ENCODE assay signal across 7 mouse cellular contexts in the genomic region with DNA sequence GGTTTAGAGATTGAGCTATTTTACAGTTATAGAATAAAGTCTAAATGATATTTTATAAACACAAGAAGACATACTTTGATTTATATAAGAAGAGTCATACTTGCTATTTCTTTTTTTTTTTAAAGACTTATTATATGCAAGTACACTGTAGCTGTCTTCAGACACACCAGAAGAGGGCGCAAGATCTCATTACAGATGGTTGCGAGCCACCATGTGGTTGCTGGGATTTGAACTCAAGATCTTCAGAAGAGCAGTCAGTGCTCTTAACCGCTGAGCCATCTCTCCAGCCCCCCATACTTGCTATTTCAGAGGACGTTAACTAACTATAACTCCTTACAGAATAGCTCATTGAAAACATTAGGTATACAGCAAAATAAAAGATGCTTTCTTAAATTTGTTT. TPM values are rescaled to one million over a fixed set of nuclear protein-coding genes. Genes with fewer than 3 reads are reported as not detected.
DNase-seq lines count a peak whose midpoint lies in the region; ATAC-seq and TF ChIP-seq lines count a peak whose summit lies in the region.
"Not testable (repeated sequence)": the region's sequence is repeated elsewhere in the genome, so short reads cannot be mapped to it uniquely, and the experiment has no call there.

No protein-coding gene starts in this region.

- H3K27me3 ChIP-seq in CH12.LX (replicated peaks); MEL (ENCODE audit: control insufficient read depth in 1 of 2, insufficient read depth in 2 of 2, low read length in 2 of 2); heart, adult 2 months (ENCODE audit: control insufficient read depth, insufficient read depth, low read length); intestine, postnatal 0 days (replicated peaks; ENCODE audit: control insufficient read depth, insufficient read depth, low read length); liver, postnatal 0 days (ENCODE audit: insufficient read depth, low read length): not testable (repeated sequence)

- H3K9me3 ChIP-seq in CH12.LX (replicated peaks; ENCODE audit: low read length); MEL (replicated peaks; ENCODE audit: insufficient read depth, low read length); intestine, postnatal 0 days (ENCODE audit: control insufficient read depth); liver, postnatal 0 days (ENCODE audit: low read length): not testable (repeated sequence)

- H3K27ac ChIP-seq in CH12.LX (ENCODE audit: insufficient read depth, low read depth); MEL (ENCODE audit: control insufficient read depth, low read depth, low read length); gastrocnemius, adult 2 months; heart, adult 2 months; intestine, postnatal 0 days (ENCODE audit: low read depth, low read length); left cerebral cortex, adult 2 months; liver, postnatal 0 days (ENCODE audit: low read depth): not testable (repeated sequence)

- TF ChIP-seq CTCF in CH12.LX (conservative IDR thresholded peaks at IDR 0.05 in 1 of 2, IDR thresholded peaks at IDR 0.05 in 1 of 2; ENCODE audit: low read depth in 2 of 2, low read length in 2 of 2) (peak in 1 of 2 experiments; percentile 12; a peak in 1 of 4 replicates), MEL (IDR thresholded peaks at IDR 0.05 in 2 of 3, conservative IDR thresholded peaks at IDR 0.05 in 1 of 3; ENCODE audit: control insufficient read depth in 1 of 3, insufficient read depth in 1 of 3, low read depth in 2 of 3, low read length in 3 of 3, poor library complexity in 1 of 3, severe bottlenecking in 1 of 3) (peak in 1 of 3 experiments; percentile 27; a peak in 2 of 6 replicates)
- TF ChIP-seq CTCF in gastrocnemius, adult 2 months (IDR thresholded peaks at IDR 0.05), result peak; percentile 20; the same call in 1 of the 2 replicates
- peak; percentile 32 for TF ChIP-seq CTCF in heart, adult 2 months (IDR thresholded peaks at IDR 0.05)
- TF ChIP-seq CTCF in intestine, postnatal 0 days (IDR thresholded peaks at IDR 0.05; ENCODE audit: low read depth), result peak; percentile 14; the same call in 1 of the 2 replicates
- peak; percentile 24 for TF ChIP-seq CTCF in left cerebral cortex, adult 2 months (IDR thresholded peaks at IDR 0.05)
- TF ChIP-seq CTCF in liver, postnatal 0 days (IDR thresholded peaks at IDR 0.05; ENCODE audit: low read depth), result peak; percentile 18; the same call in 1 of the 2 replicates

- in situ Hi-C loops in CH12.LX (cut with MboI; ENCODE audit: low pct_ligation_motif_present, low pct_unique_long_range_greater_than_20kb, low sequenced_read_pairs), result loop anchor here (10.0 kb wide), 1 partner anchor 109 kb away; no protein-coding TSS in a partner anchor

- intact Hi-C loops in gastrocnemius, adult 2 months (cut with DNase I); heart, adult 2 months (cut with DNase I); left cerebral cortex, adult 2 months (cut with DNase I): not testable (repeated sequence)

- not testable (repeated sequence) for TF ChIP-seq EP300 in CH12.LX (IDR thresholded peaks at IDR 0.05; ENCODE audit: low read length); MEL (IDR thresholded peaks at IDR 0.05; ENCODE audit: low read depth in 1 of 2, low read length in 2 of 2); heart, adult 2 months (IDR thresholded peaks at IDR 0.05; ENCODE audit: insufficient read depth, low read depth, low read length); liver, postnatal 0 days (IDR thresholded peaks at IDR 0.05; ENCODE audit: low read depth)

- H3K36me3 ChIP-seq in CH12.LX (replicated peaks in 1 of 2; ENCODE audit: control insufficient read depth in 1 of 2, insufficient read depth in 1 of 2, low read length in 1 of 2) (peaks cover 19 to 65% of the 10 kb centered on the region in 2 experiments), MEL (ENCODE audit: control insufficient read depth in 1 of 2, insufficient read depth in 2 of 2, low read length in 2 of 2) (peaks cover 34 to 84% of the 10 kb centered on the region in 2 experiments)
- peaks cover 11% of the 10 kb centered on the region for H3K36me3 ChIP-seq in heart, adult 2 months (ENCODE audit: control insufficient read depth, insufficient read depth, low read length)
- H3K36me3 ChIP-seq in intestine, postnatal 0 days (ENCODE audit: control insufficient read depth, insufficient read depth), result peaks cover 43% of the 10 kb centered on the region
- H3K36me3 ChIP-seq in liver, postnatal 0 days (replicated peaks; ENCODE audit: insufficient read depth, low read length), result peaks cover 45% of the 10 kb centered on the region

- not testable (repeated sequence) for H3K4me3 ChIP-seq in CH12.LX (replicated peaks in 1 of 3; ENCODE audit: low read depth in 2 of 3, low read length in 2 of 3, poor library complexity in 1 of 3); MEL (ENCODE audit: control insufficient read depth in 1 of 2, insufficient read depth in 1 of 2, low read depth in 2 of 2, low read length in 2 of 2); gastrocnemius, adult 2 months; heart, adult 2 months; intestine, postnatal 0 days (ENCODE audit: low read depth, low read length); left cerebral cortex, adult 2 months; liver, postnatal 0 days (ENCODE audit: low read depth, low read length)

- not testable (repeated sequence) for H3K4me1 ChIP-seq in CH12.LX (ENCODE audit: control insufficient read depth in 1 of 2, insufficient read depth in 2 of 2); heart, adult 2 months (ENCODE audit: control insufficient read depth, insufficient read depth, low read length); intestine, postnatal 0 days (replicated peaks; ENCODE audit: control insufficient read depth, insufficient read depth, low read length); liver, postnatal 0 days (ENCODE audit: insufficient read depth)
- H3K4me1 ChIP-seq in MEL (ENCODE audit: control insufficient read depth in 1 of 2, insufficient read depth in 2 of 2, low read length in 2 of 2), result peaks cover 0 to 27% of the 10 kb centered on the region in 2 experiments; a peak in 3 of 4 replicates

- not testable (repeated sequence) for H3K9ac ChIP-seq in CH12.LX (ENCODE audit: insufficient read depth, low read depth); MEL (ENCODE audit: control insufficient read depth, low read depth, low read length, poor library complexity, severe bottlenecking); heart, adult 2 months (ENCODE audit: low read depth, low read length); intestine, postnatal 0 days (ENCODE audit: low read depth, low read length); liver, postnatal 0 days (replicated peaks)

- not testable (repeated sequence) for H3K4me2 ChIP-seq in CH12.LX (ENCODE audit: insufficient read depth, low read depth, poor library complexity, severe bottlenecking); intestine, postnatal 0 days (replicated peaks; ENCODE audit: low read depth); liver, postnatal 0 days (ENCODE audit: low read depth, low read length)

- WGBS in heart, adult 2 months, result 97% methylated on average over 4 of the region's 4 CpGs
- WGBS in intestine, postnatal 0 days, result 98% methylated on average over 4 of the region's 4 CpGs
- WGBS in liver, postnatal 0 days (ENCODE audit: insufficient replicate concordance), result 96% methylated on average over 4 of the region's 4 CpGs

- not testable (repeated sequence) for TF ChIP-seq RAD21 in CH12.LX (IDR thresholded peaks at IDR 0.05; ENCODE audit: low read depth, low read length); MEL (IDR thresholded peaks at IDR 0.05; ENCODE audit: low read depth, low read length)

- TF ChIP-seq POLR2A in CH12.LX (IDR thresholded peaks at IDR 0.05; ENCODE audit: low read depth, low read length); MEL (IDR thresholded peaks at IDR 0.05; ENCODE audit: control insufficient read depth in 1 of 2, insufficient read depth in 1 of 2, low read depth in 1 of 2, low read length in 2 of 2, poor library complexity in 1 of 2); heart, adult 2 months (IDR thresholded peaks at IDR 0.05; ENCODE audit: insufficient read depth, low read depth, low read length): not testable (repeated sequence)

- DNase-seq in CH12.LX (ENCODE audit: extremely low read depth); MEL (ENCODE audit: low read depth, low spot score); gastrocnemius, adult 2 months; heart, adult 2 months; left cerebral cortex, adult 2 months (ENCODE audit: extremely low spot score in 1 of 2, low spot score in 2 of 2); liver, postnatal 0 days: not testable (repeated sequence)

- not testable (repeated sequence) for ATAC-seq in intestine, postnatal 0 days; liver, postnatal 0 days

- dilution Hi-C loops in CH12.LX (cut with MboI; ENCODE audit: extremely low pct_ligation_motif_present, extremely low pct_unique_long_range_greater_than_20kb, low sequenced_read_pairs), result not testable (repeated sequence)

- H3K79me2 ChIP-seq in CH12.LX (replicated peaks; ENCODE audit: control insufficient read depth, extremely low read depth, insufficient read depth, poor library complexity, severe bottlenecking), result peaks cover 21% of the 10 kb centered on the region
- H3K79me2 ChIP-seq in MEL (ENCODE audit: control insufficient read depth, insufficient read depth, low read length, poor library complexity); heart, adult 2 months (replicated peaks; ENCODE audit: control insufficient read depth, insufficient read depth, low read length): not testable (repeated sequence)

RNA-seq across cellular contexts. Expression of a gene that starts 22.6 kb away (rescaled TPM):
- total RNA-seq in CH12.LX (2012; rRNA removed) (53.1 and 65.3 TPM in 2 replicates), CH12.LX (2014; rRNA removed) (84.4 and 96.5 TPM in 2 replicates), MEL (2012; rRNA removed) (74.9 and 75.0 TPM in 2 replicates)
- polyA plus RNA-seq in CH12.LX (2012; ENCODE audit: insufficient read length, low read depth) (80.0 and 84.9 TPM in 2 replicates), MEL (2012; ENCODE audit: insufficient read depth in 1 of 2, insufficient read length in 2 of 2, low read depth in 1 of 2, low replicate concordance in 2 of 2, missing spikeins in 1 of 2) (10 to 100 TPM in 1 of 2 experiments, not detected in 1; 67.5 TPM)
- 10 to 100 TPM; 30.9 to 32.3 TPM for total RNA-seq in gastrocnemius, adult 2 months (2021)
- total RNA-seq in heart, adult 2 months (2021), result 10 to 100 TPM; 39.6 to 40.4 TPM
- 7.1 and 13.1 TPM in 2 replicates for polyA plus RNA-seq in heart, adult 2 months (2012; rRNA removed)
- 38.3 and 43.2 TPM in 2 replicates for polyA plus RNA-seq in intestine, postnatal 0 days (2015; fragmentation: Nextera tagmentation; extraction: Ambion mirVana)
- total RNA-seq in left cerebral cortex, adult 2 months (2021), result 10 to 100 TPM; 86.3 to 93.6 TPM
- polyA plus RNA-seq in liver, postnatal 0 days (2015; fragmentation: Nextera tagmentation; extraction: Ambion mirVana), result 21.4 and 24.7 TPM in 2 replicates

RNA-seq across cellular contexts. Expression of a gene that starts 30.1 kb away (rescaled TPM):
- total RNA-seq in CH12.LX (2012; rRNA removed) (14.3 and 15.0 TPM in 2 replicates), CH12.LX (2014; rRNA removed) (27.4 and 27.5 TPM in 2 replicates), MEL (2012; rRNA removed) (21.9 and 26.3 TPM in 2 replicates)
- polyA plus RNA-seq in CH12.LX (2012; ENCODE audit: insufficient read length, low read depth) (26.0 and 31.1 TPM in 2 replicates), MEL (2012; ENCODE audit: insufficient read depth in 1 of 2, insufficient read length in 2 of 2, low read depth in 1 of 2, low replicate concordance in 2 of 2, missing spikeins in 1 of 2) (10 to 100 TPM; 46.2 to 52.7 TPM)
- total RNA-seq in gastrocnemius, adult 2 months (2021), result 10 to 100 TPM; 20.8 to 23.0 TPM
- total RNA-seq in heart, adult 2 months (2021), result 10 to 100 TPM; 15.6 to 16.1 TPM
- 3.7 and 9.7 TPM in 2 replicates for polyA plus RNA-seq in heart, adult 2 months (2012; rRNA removed)
- 6.7 and 8.5 TPM in 2 replicates for polyA plus RNA-seq in intestine, postnatal 0 days (2015; fragmentation: Nextera tagmentation; extraction: Ambion mirVana)
- 10 to 100 TPM; 77.6 to 79.3 TPM for total RNA-seq in left cerebral cortex, adult 2 months (2021)
- 4.4 and 5.2 TPM in 2 replicates for polyA plus RNA-seq in liver, postnatal 0 days (2015; fragmentation: Nextera tagmentation; extraction: Ambion mirVana)

RNA-seq across cellular contexts. Expression of a gene that starts 46.4 kb away (rescaled TPM):
- total RNA-seq in CH12.LX (2012; rRNA removed) (6.5 and 10.2 TPM in 2 replicates), CH12.LX (2014; rRNA removed) (8.9 and 9.5 TPM in 2 replicates), MEL (2012; rRNA removed) (2.6 and 2.9 TPM in 2 replicates)
- polyA plus RNA-seq in CH12.LX (2012; ENCODE audit: insufficient read length, low read depth) (16.4 and 18.6 TPM in 2 replicates), MEL (2012; ENCODE audit: insufficient read depth in 1 of 2, insufficient read length in 2 of 2, low read depth in 1 of 2, low replicate concordance in 2 of 2, missing spikeins in 1 of 2) (10 to 100 TPM in 1 of 2 experiments, not detected in 1; 15.0 TPM)
- total RNA-seq in gastrocnemius, adult 2 months (2021), result 1 to 10 TPM; 3.0 to 3.8 TPM
- 1 to 10 TPM; 2.5 to 3.1 TPM for total RNA-seq in heart, adult 2 months (2021)
- 2.7 and 4.7 TPM in 2 replicates for polyA plus RNA-seq in heart, adult 2 months (2012; rRNA removed)
- polyA plus RNA-seq in intestine, postnatal 0 days (2015; fragmentation: Nextera tagmentation; extraction: Ambion mirVana), result 21.1 and 21.3 TPM in 2 replicates
- 10 to 100 TPM; 60.5 to 63.5 TPM for total RNA-seq in left cerebral cortex, adult 2 months (2021)
- polyA plus RNA-seq in liver, postnatal 0 days (2015; fragmentation: Nextera tagmentation; extraction: Ambion mirVana), result 34.0 and 39.8 TPM in 2 replicates

Comparison
In these comparisons a context has a peak if more than half of its experiments do, and no peak if none do; other contexts are left out.
1. RNA of a gene that starts 46.4 kb away (total RNA-seq): 60.5 to 63.5 TPM in left cerebral cortex, adult 2 months; 6.5 to 10.2 TPM in CH12.LX, 3.0 to 3.8 TPM in gastrocnemius, adult 2 months, 2.5 to 3.1 TPM in heart, adult 2 months and 2.6 to 2.9 TPM in MEL; every median in the first group is over 4 times any median in the second.